Mouse (Mus musculus) thymus, adult 2 months (tissue): ENCODE data around the gene Clp1. TPM values are rescaled to one million over a fixed set of nuclear protein-coding genes. Genes with fewer than 3 reads are reported as not detected.

Source experiments
- DNase-seq: peaks from one replicate; pipeline ENCODE4 v3.0.0; 2021
- H3K27ac ChIP-seq: fragments of 200-500 bp; 2 replicates; pipeline ENCODE4 v1.5.1; 2012; ENCODE audit warnings: low read length, control low read depth; ENCODE audit not compliant: control insufficient read depth, insufficient read depth
- H3K27me3 ChIP-seq: fragments of 200-500 bp; 2 replicates; pipeline ENCODE4 v1.6.1; 2012; ENCODE audit warnings: mild to moderate bottlenecking, low read length, moderate library complexity, mixed read lengths; ENCODE audit not compliant: control insufficient read depth, insufficient read depth
- H3K36me3 ChIP-seq: fragments of 200-500 bp; 2 replicates; pipeline ENCODE4 v1.6.1; 2012; ENCODE audit warnings: mild to moderate bottlenecking, low read length, moderate library complexity; ENCODE audit not compliant: control insufficient read depth, insufficient read depth
- H3K4me1 ChIP-seq: fragments of 200-500 bp; replicated peaks from 2 replicates; pipeline ENCODE4 v1.6.1; 2012; ENCODE audit warnings: low read length; ENCODE audit not compliant: control insufficient read depth, insufficient read depth
- H3K4me3 ChIP-seq: fragments of 200-500 bp; 2 replicates; pipeline ENCODE4 v1.5.1; 2012; ENCODE audit warnings: mild to moderate bottlenecking, low read length, control low read depth, moderate library complexity; ENCODE audit not compliant: control insufficient read depth, insufficient read depth
- CTCF ChIP-seq: fragments of 200-500 bp; IDR thresholded peaks from 2 replicates; pipeline ENCODE4 v1.5.1; 2012; ENCODE audit warnings: mild to moderate bottlenecking, control low read depth, low read length, moderate library complexity, borderline replicate concordance; ENCODE audit not compliant: control insufficient read depth, poor library complexity, insufficient read depth; ENCODE audit errors: extremely low read depth
- POLR2A ChIP-seq: fragments of 200-500 bp; IDR thresholded peaks from 2 replicates; pipeline ENCODE4 v1.6.1; 2012; ENCODE audit warnings: mild to moderate bottlenecking, low read length, control low read depth, moderate library complexity; ENCODE audit not compliant: control insufficient read depth, poor library complexity, insufficient read depth; ENCODE audit errors: extremely low read depth
- WGBS: fragments of 180-500 bp; shearing (Covaris S2); methylation state at CpG from one replicate; pipeline ENCODE4 v1.1.7; 2018; 5-methylcytosine and 5-hydroxymethylcytosine counted together
- polyA plus RNA-seq: library from polyadenylated mRNA; depleted of rRNA; stranded (reverse); fragments of >200 nt; gene quantifications from 2 replicates; pipeline ENCODE4 v1.2.3, GENCODE M21; 2012

Gene Clp1
- polyA plus RNA-seq, 1 experiment, result 29.3 TPM

DNA sequence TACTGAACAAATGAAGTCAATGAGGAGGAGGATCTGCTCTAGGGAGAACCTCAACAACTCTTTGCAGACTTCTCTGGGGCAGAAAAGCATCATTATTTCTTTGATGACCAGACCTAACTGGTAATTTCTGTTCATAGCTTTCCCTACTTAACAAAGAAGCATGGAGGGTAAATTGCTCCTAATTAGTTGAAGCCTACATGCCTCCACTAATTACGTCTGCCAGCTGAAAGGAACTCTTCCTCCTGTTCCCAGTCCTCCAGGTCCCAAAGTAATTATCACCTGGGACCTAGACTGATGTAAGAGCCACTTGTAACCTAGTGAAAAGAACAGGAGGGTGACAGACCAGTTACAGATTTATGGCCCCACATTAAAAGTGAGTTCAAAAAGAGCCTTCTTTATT lies 19.6 kb downstream of the Clp1 start:
- Histone ChIP-seq H3K4me3 (no peak overlapping the region), H3K27ac (no peak overlapping the region), H3K36me3 (peaks cover 36% of the 10 kb centered on the region), H3K27me3 (no peaks in the 10 kb centered on the region), H3K4me1 (no peaks in the 10 kb centered on the region)
- TF ChIP-seq CTCF, result no peak
- no peak for TF ChIP-seq POLR2A
- no peak for DNase-seq
- 93% methylated on average over 1 of the region's 1 CpGs for WGBS

DNA sequence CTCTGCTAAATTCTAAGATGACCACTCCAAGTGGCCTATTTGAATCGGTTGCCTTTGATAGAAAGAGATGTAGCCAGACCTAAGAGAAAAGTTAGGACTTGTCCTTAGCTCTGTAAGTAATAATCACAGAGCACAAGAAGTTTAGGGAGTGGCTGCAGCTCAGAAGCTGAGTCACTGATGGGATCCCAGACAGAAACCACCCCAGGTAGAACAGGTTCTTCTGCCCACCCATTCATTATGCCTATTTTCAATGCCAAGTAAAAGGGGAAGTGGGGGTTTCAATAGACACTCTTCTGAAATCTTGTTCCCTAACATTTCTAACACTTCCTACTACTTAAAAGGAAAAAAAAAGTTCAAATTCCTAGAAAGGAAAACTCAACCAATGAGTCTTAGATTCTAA lies 21.9 kb downstream of the Clp1 start:
- TF ChIP-seq POLR2A, result no peak
- no peak for TF ChIP-seq CTCF
- 94% methylated on average over 1 of the region's 1 CpGs for WGBS
- no peaks in the 10 kb centered on the region for H3K4me1 ChIP-seq
- no peak for DNase-seq
- H3K27me3 ChIP-seq, result no peaks in the 10 kb centered on the region
- no peak overlapping the region for H3K4me3 ChIP-seq
- no peak overlapping the region for H3K27ac ChIP-seq
- H3K36me3 ChIP-seq, result peaks cover 35% of the 10 kb centered on the region

DNA sequence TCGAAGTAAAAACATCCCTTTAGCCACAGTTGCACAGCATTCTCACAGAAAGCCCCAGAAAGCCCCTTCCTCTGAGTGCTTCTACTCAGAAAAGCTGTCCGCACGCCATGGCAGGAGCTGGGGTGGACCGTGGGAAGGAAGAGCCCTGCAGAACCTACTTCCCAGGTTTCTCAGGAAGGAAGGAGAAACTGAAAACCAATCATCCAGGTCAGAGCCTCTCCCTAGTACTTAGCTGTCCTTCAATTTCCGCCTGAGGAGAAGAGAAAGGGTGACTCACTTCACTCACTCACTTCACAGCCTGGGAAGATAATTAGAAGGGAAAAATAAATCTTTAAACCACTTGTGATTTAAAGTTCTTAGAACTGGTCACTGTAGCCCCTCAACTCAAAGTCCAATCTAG lies 22.8 kb downstream of the Clp1 start:
- TF ChIP-seq CTCF, result no peak
- no peak for TF ChIP-seq POLR2A
- Histone ChIP-seq H3K4me3 (no peak overlapping the region), H3K27me3 (no peaks in the 10 kb centered on the region), H3K36me3 (peaks cover 32% of the 10 kb centered on the region), H3K27ac (no peak overlapping the region), H3K4me1 (no peaks in the 10 kb centered on the region)
- DNase-seq, result no peak
- 93% methylated on average over 5 of the region's 5 CpGs for WGBS

DNA sequence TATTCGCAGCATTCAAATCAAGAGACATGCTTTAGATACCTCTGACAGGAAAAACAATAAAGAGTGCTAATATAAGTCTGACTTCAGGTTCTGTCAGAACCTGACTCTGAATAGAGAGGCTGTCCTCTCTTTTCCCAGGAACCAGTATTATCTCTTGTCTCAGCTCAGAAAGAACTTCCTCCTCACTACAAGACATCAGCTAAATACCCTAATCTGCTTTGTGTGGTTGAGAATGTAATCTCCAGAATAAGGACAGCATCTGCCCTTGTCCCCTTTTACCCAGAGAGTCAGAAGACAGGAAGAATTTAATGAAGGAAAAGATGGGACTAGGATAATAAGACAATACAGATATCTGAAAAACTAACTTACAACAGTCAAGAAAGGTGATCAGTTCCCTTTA lies 23.7 kb downstream of the Clp1 start:
- Histone ChIP-seq H3K4me1 (no peaks in the 10 kb centered on the region), H3K4me3 (no peak overlapping the region), H3K27ac (no peak overlapping the region), H3K36me3 (peaks cover 27% of the 10 kb centered on the region), H3K27me3 (no peaks in the 10 kb centered on the region)
- no peak for DNase-seq
- WGBS, result 97% methylated on average over 1 of the region's 1 CpGs
- TF ChIP-seq POLR2A (no peak), CTCF (no peak)

DNA sequence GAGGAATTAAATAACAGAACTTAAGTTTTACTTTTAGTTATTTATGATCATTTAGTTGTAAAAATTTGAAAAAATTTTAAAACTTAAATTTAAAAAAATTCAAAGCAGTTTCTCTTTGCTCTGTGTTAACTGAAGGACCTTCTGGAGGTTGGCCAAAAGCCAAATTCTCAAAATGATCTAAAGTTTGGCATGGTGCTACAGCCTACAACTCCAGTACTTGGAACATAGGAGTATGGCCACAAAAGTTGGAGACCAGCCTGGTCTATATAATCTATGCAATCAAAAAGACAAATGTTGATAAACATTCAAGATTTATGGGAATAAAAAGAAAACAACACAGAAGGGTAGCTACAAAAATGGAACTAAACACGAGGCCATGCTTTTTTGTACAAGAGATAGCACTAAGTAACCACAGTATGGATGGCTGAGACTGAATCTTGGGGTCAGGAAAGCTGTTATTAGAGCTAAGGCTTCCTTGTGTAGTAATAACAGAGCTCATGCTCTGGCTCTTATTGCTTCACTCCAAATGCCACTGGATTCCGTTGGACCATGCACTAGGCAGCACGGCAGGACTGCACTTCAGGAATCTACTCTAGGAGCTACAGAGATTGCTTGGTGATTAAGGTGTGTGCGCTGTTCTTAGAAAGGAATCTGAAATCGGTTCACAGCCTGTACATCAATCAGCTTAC lies 32.0 kb downstream of the Clp1 start:
- Histone ChIP-seq H3K4me1 (no peaks in the 10 kb centered on the region), H3K27me3 (no peaks in the 10 kb centered on the region), H3K4me3 (no peak overlapping the region), H3K27ac (no peak overlapping the region), H3K36me3 (peaks cover 59% of the 10 kb centered on the region)
- no peak for TF ChIP-seq CTCF
- no peak for TF ChIP-seq POLR2A
- WGBS, result 94% methylated on average over 5 of the region's 5 CpGs
- DNase-seq, result no peak

DNA sequence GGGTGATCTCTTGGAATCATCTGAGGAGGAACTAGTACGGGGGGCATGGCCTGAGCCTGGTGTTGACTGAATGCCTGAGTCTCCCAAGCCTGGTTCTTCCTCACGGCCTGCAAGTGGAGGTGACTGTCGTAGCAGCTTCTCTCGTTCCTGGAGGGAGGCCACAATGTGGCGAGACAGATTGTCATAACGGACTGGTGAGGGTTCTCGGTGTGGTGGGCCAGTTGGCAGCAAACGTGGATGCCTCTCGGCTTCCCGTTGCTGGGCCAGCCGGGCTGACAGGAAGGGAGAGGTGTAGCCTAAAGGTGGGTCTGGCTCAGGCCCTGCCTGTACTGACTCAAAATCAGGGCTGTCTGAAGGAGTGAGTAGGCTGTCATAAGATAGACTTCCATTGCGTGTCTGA lies 37.1 kb downstream of the Clp1 start:
- no peak for DNase-seq
- H3K36me3 ChIP-seq, result peaks cover 84% of the 10 kb centered on the region
- TF ChIP-seq POLR2A (no peak), CTCF (no peak)
- H3K27me3 ChIP-seq, result no peaks in the 10 kb centered on the region
- H3K27ac ChIP-seq, result no peak overlapping the region
- no peaks in the 10 kb centered on the region for H3K4me1 ChIP-seq
- H3K4me3 ChIP-seq, result no peak overlapping the region
- 95% methylated on average over 12 of the region's 12 CpGs for WGBS
